Mouse (Mus musculus) hindbrain, embryonic 13.5 days (tissue): ENCODE data around the gene Naa35. TPM values are rescaled to one million over a fixed set of nuclear protein-coding genes. Genes with fewer than 3 reads are reported as not detected.

ENCODE experiments used
- ATAC-seq: fragments of 200-750 bp; cut with Nextera tagmentation; 2 replicates; pipeline ENCODE4 v1.8.0; 2017; ENCODE audit warnings: moderate TSS enrichment; ENCODE audit not compliant: low FRiP score
- H3K27ac ChIP-seq: fragments of 300-500 bp; sonication (generic); 2 replicates; pipeline ENCODE4 v1.5.1; 2015; ENCODE audit warnings: inconsistent platforms, mild to moderate bottlenecking, moderate library complexity
- H3K27me3 ChIP-seq: fragments of 300-500 bp; sonication (generic); 2 replicates; pipeline ENCODE4 v1.6.1; 2015; ENCODE audit warnings: mild to moderate bottlenecking, inconsistent platforms
- H3K36me3 ChIP-seq: fragments of 300-500 bp; sonication (generic); 2 replicates; pipeline ENCODE4 v1.6.1; 2015; ENCODE audit warnings: mild to moderate bottlenecking, inconsistent platforms
- H3K4me1 ChIP-seq: fragments of 300-500 bp; sonication (generic); replicated peaks from 2 replicates; pipeline ENCODE4 v1.6.1; 2015; ENCODE audit warnings: inconsistent platforms
- H3K4me2 ChIP-seq: fragments of 300-500 bp; sonication (generic); 2 replicates; pipeline ENCODE4 v1.6.1; 2015; ENCODE audit warnings: inconsistent platforms, mild to moderate bottlenecking, moderate library complexity
- H3K4me3 ChIP-seq: fragments of 300-500 bp; sonication (generic); 2 replicates; pipeline ENCODE4 v1.5.1; 2015; ENCODE audit warnings: mild to moderate bottlenecking, inconsistent platforms
- H3K9ac ChIP-seq: fragments of 300-500 bp; sonication (generic); 2 replicates; pipeline ENCODE4 v1.6.1; 2015; ENCODE audit warnings: mild to moderate bottlenecking, inconsistent platforms
- H3K9me3 ChIP-seq: fragments of 300-500 bp; sonication (generic); 2 replicates; pipeline ENCODE4 v1.6.1; 2016; ENCODE audit warnings: inconsistent platforms
- WGBS: fragments of 180-500 bp; shearing (Covaris S2); methylation state at CpG from one replicate; pipeline ENCODE4 v1.1.7; 2015; 5-methylcytosine and 5-hydroxymethylcytosine counted together
- polyA plus RNA-seq: library from polyadenylated mRNA; unstranded; fragments of >200 nt; fragmentation: Nextera tagmentation; extraction: Ambion mirVana; gene quantifications from 2 replicates; pipeline ENCODE4 v1.2.1, GENCODE M21; 2015

The Naa35 gene
- polyA plus RNA-seq, 1 experiment from 2014 or later, result 156 TPM

- Histone ChIP-seq H3K4me3 (no peak overlapping the region), H3K4me1 (no peaks in the 10 kb centered on the region), H3K27me3 (no peaks in the 10 kb centered on the region), H3K4me2 (no peak overlapping the region), H3K27ac (no peak overlapping the region), H3K36me3 (peaks cover 76% of the 10 kb centered on the region), H3K9me3 (no peaks in the 10 kb centered on the region), H3K9ac (no peak overlapping the region)
- no peak for ATAC-seq
- WGBS, result 91% methylated on average over 4 of the region's 4 CpGs
Measured at GRCm38 (mm10) chr13:59615554-59615953, 30.5 kb downstream of the Naa35 start.

GRCm38 (mm10) chr13:59618463-59618862, 33.4 kb downstream of the Naa35 start:
- Histone ChIP-seq H3K9me3 (no peaks in the 10 kb centered on the region), H3K4me1 (no peaks in the 10 kb centered on the region), H3K4me2 (no peak overlapping the region), H3K4me3 (no peak overlapping the region), H3K9ac (no peak overlapping the region), H3K36me3 (peaks cover 80% of the 10 kb centered on the region), H3K27me3 (no peaks in the 10 kb centered on the region), H3K27ac (no peak overlapping the region)
- 91% methylated on average over 6 of the region's 6 CpGs for WGBS
- no peak for ATAC-seq

- peaks cover 87% of the 10 kb centered on the region for H3K36me3 ChIP-seq
- no peaks in the 10 kb centered on the region for H3K27me3 ChIP-seq
- H3K9me3 ChIP-seq, result no peaks in the 10 kb centered on the region
- no peak overlapping the region for H3K27ac ChIP-seq
- no peak for ATAC-seq
- no peak overlapping the region for H3K9ac ChIP-seq
- H3K4me2 ChIP-seq, result no peak overlapping the region
- H3K4me1 ChIP-seq, result no peaks in the 10 kb centered on the region
- 91% methylated on average over 7 of the region's 7 CpGs for WGBS
- no peak overlapping the region for H3K4me3 ChIP-seq
Measured at GRCm38 (mm10) chr13:59621643-59622489, 36.8 kb downstream of the Naa35 start.

- Histone ChIP-seq H3K4me2 (no peak overlapping the region), H3K27ac (no peak overlapping the region), H3K9ac (no peak overlapping the region), H3K36me3 (peaks cover 87% of the 10 kb centered on the region), H3K27me3 (no peaks in the 10 kb centered on the region), H3K9me3 (no peaks in the 10 kb centered on the region), H3K4me3 (no peak overlapping the region), H3K4me1 (no peaks in the 10 kb centered on the region)
- ATAC-seq, result no peak
- 95% methylated on average over 3 of the region's 3 CpGs for WGBS
Measured at GRCm38 (mm10) chr13:59624389-59624788, 39.3 kb downstream of the Naa35 start.

GRCm38 (mm10) chr13:59624903-59625302, 39.8 kb downstream of the Naa35 start:
- peaks cover 90% of the 10 kb centered on the region for H3K36me3 ChIP-seq
- WGBS, result 89% methylated on average over 5 of the region's 5 CpGs

GRCm38 (mm10) chr13:59626739-59627138, 41.7 kb downstream of the Naa35 start:
- no peak for ATAC-seq
- Histone ChIP-seq H3K27me3 (no peaks in the 10 kb centered on the region), H3K4me3 (no peak overlapping the region), H3K36me3 (peaks cover 90% of the 10 kb centered on the region), H3K27ac (no peak overlapping the region), H3K9me3 (no peaks in the 10 kb centered on the region), H3K4me2 (no peak overlapping the region), H3K9ac (no peak overlapping the region), H3K4me1 (no peaks in the 10 kb centered on the region)
- 96% methylated on average over 7 of the region's 7 CpGs for WGBS

More at GRCm38 (mm10) chr13:59624903-59625302, 39.8 kb downstream of the Naa35 start:
- H3K27ac ChIP-seq, result no peak overlapping the region
- no peaks in the 10 kb centered on the region for H3K4me1 ChIP-seq
- no peak overlapping the region for H3K4me2 ChIP-seq
- no peak overlapping the region for H3K9ac ChIP-seq
- H3K4me3 ChIP-seq, result no peak overlapping the region
- ATAC-seq, result no peak
- no peaks in the 10 kb centered on the region for H3K9me3 ChIP-seq
- no peaks in the 10 kb centered on the region for H3K27me3 ChIP-seq

GRCm38 (mm10) chr13:59634637-59635036, 49.6 kb downstream of the Naa35 start:
- Histone ChIP-seq H3K9ac (no peak overlapping the region), H3K4me1 (no peaks in the 10 kb centered on the region), H3K27me3 (no peaks in the 10 kb centered on the region), H3K4me3 (no peak overlapping the region), H3K27ac (no peak overlapping the region), H3K9me3 (no peaks in the 10 kb centered on the region), H3K4me2 (no peak overlapping the region), H3K36me3 (peaks cover 96% of the 10 kb centered on the region)
- 80% methylated on average over 5 of the region's 5 CpGs for WGBS
- ATAC-seq, result no peak

- H3K4me1 ChIP-seq, result no peaks in the 10 kb centered on the region
- no peaks in the 10 kb centered on the region for H3K27me3 ChIP-seq
- no peaks in the 10 kb centered on the region for H3K9me3 ChIP-seq
- WGBS, result 93% methylated on average over 7 of the region's 7 CpGs
- ATAC-seq, result no peak
- H3K4me3 ChIP-seq, result no peak overlapping the region
- peaks cover 87% of the 10 kb centered on the region for H3K36me3 ChIP-seq
- no peak overlapping the region for H3K4me2 ChIP-seq
- H3K27ac ChIP-seq, result no peak overlapping the region
- H3K9ac ChIP-seq, result no peak overlapping the region
Measured at GRCm38 (mm10) chr13:59637800-59638199, 52.7 kb downstream of the Naa35 start.

GRCm38 (mm10) chr13:59639368-59640177, 54.5 kb downstream of the Naa35 start:
- H3K9me3 ChIP-seq, result no peaks in the 10 kb centered on the region
- ATAC-seq, result no peak
- no peak overlapping the region for H3K4me3 ChIP-seq
- no peaks in the 10 kb centered on the region for H3K4me1 ChIP-seq
- no peak overlapping the region for H3K9ac ChIP-seq
- WGBS, result 94% methylated on average over 16 of the region's 16 CpGs
- peaks cover 70% of the 10 kb centered on the region for H3K36me3 ChIP-seq
- no peaks in the 10 kb centered on the region for H3K27me3 ChIP-seq
- H3K4me2 ChIP-seq, result no peak overlapping the region
- H3K27ac ChIP-seq, result no peak overlapping the region

- no peak for ATAC-seq
- H3K4me3 ChIP-seq, result no peak overlapping the region
- no peak overlapping the region for H3K27ac ChIP-seq
- H3K4me1 ChIP-seq, result no peaks in the 10 kb centered on the region
- H3K36me3 ChIP-seq, result peaks cover 70% of the 10 kb centered on the region
- H3K4me2 ChIP-seq, result no peak overlapping the region
- no peak overlapping the region for H3K9ac ChIP-seq
- H3K27me3 ChIP-seq, result no peaks in the 10 kb centered on the region
- 95% methylated on average over 6 of the region's 6 CpGs for WGBS
- no peaks in the 10 kb centered on the region for H3K9me3 ChIP-seq
Measured at GRCm38 (mm10) chr13:59640178-59640440, 55.0 kb downstream of the Naa35 start.

- Histone ChIP-seq H3K36me3 (peaks cover 68% of the 10 kb centered on the region), H3K4me2 (no peak overlapping the region), H3K27ac (no peak overlapping the region), H3K4me3 (no peak overlapping the region), H3K27me3 (no peaks in the 10 kb centered on the region), H3K4me1 (no peaks in the 10 kb centered on the region; the same call in none of the 2 replicates), H3K9me3 (no peaks in the 10 kb centered on the region), H3K9ac (no peak overlapping the region)
- ATAC-seq, result no peak
- 94% methylated on average over 2 of the region's 2 CpGs for WGBS
Measured at GRCm38 (mm10) chr13:59642818-59643217, 57.8 kb downstream of the Naa35 start.

GRCm38 (mm10) chr13:59645491-59645890, 60.4 kb downstream of the Naa35 start:
- Histone ChIP-seq H3K4me2 (no peak overlapping the region), H3K9me3 (no peaks in the 10 kb centered on the region), H3K36me3 (peaks cover 69% of the 10 kb centered on the region), H3K27ac (no peak overlapping the region), H3K4me1 (peaks cover under 1% of the 10 kb centered on the region), H3K4me3 (no peak overlapping the region), H3K9ac (no peak overlapping the region), H3K27me3 (no peaks in the 10 kb centered on the region)
- no peak for ATAC-seq
- WGBS, result 94% methylated on average over 3 of the region's 3 CpGs
